Mouse (Mus musculus): ENCODE measurements around the gene Sdr9c7.
A peak's percentile ranks its signal among the peaks of the same experiment; 100 is the strongest.
"Not testable (repeated sequence)": the region's sequence is repeated elsewhere in the genome, so short reads cannot be mapped to it uniquely, and the experiment has no call there.

Gene Sdr9c7

GRCm38 (mm10) chr10:127907386-127907951 is 9.2 kb downstream of the Sdr9c7 start:
- peak; percentile 29 for DNase-seq (ENCODE audit: low read depth, low spot score)

GRCm38 (mm10) chr10:127915578-127915977 is 17.3 kb downstream of the Sdr9c7 start:
- no peak for DNase-seq (ENCODE audit: low read depth, low spot score)

DNA sequence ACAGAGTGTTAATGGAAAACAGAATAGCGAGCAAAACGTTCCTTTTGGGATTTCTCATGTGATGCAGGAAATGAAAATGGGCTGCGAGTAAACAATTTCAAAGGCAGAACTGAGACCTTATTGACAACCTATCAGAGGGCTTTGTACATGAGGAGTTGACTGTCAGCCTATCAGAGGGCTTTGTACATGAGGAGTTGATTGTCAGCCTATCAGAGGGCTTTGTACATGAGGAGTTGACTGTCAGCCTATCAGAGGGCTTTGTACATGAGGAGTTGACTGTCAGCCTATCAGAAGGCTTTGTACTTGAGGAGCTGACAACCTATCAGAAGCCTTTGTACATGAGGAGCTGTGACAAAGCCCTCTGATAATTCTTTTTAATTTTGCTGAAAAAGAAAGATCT is 18.9 kb downstream of the Sdr9c7 start:
- DNase-seq (ENCODE audit: low read depth, low spot score) = peak; percentile 14

DNA sequence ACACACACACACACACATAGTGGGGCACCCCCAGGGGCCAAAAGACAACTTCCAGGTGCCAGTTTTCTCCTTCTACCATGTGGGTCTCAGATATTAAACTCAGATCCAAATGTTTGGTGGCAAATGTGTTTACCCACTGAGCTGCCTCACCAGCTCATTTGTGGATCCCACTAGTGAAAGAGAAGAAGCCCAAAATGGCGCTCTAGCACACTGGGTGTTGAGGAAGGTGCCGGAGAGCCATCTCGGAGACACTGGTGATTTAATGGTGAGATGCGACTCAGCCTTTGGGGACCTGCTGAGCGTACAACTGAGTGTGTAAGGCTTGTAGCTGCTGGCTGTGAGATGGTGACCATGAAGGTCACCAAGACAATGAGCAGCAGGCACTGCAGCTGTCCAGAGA is 19.3 kb downstream of the Sdr9c7 start:
- no peak for DNase-seq (ENCODE audit: low read depth, low spot score)

DNA sequence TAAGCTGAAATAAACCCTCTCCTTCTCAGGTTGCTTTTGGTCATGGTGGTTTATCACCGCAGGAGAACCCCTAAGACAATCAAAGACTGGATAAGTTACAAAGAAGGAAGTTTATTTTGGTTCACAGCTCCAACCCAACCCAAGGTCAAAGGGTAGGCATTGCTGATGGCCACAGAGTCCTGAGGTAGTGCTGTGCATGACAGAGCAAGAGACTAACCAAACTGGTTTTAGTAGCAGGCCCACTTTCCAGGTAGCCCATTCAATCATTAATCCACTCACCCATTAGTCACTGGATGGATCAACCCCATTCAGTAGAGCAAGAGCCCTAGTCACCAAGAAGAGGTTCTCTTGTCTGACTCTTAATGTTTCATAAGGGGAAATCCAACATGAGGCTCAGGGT is 23.9 kb downstream of the Sdr9c7 start:
- DNase-seq (ENCODE audit: low read depth, low spot score) = no peak

GRCm38 (mm10) chr10:127923024-127923423 is 24.7 kb downstream of the Sdr9c7 start:
- no peak for DNase-seq (ENCODE audit: low read depth, low spot score)

GRCm38 (mm10) chr10:127924597-127925378 is 26.5 kb downstream of the Sdr9c7 start:
- DNase-seq (ENCODE audit: low read depth, low spot score) = peak; percentile 66

- DNase-seq (ENCODE audit: low read depth, low spot score) = peak; percentile 45
Measured at GRCm38 (mm10) chr10:127927737-127928136, 29.4 kb downstream of the Sdr9c7 start.

DNA sequence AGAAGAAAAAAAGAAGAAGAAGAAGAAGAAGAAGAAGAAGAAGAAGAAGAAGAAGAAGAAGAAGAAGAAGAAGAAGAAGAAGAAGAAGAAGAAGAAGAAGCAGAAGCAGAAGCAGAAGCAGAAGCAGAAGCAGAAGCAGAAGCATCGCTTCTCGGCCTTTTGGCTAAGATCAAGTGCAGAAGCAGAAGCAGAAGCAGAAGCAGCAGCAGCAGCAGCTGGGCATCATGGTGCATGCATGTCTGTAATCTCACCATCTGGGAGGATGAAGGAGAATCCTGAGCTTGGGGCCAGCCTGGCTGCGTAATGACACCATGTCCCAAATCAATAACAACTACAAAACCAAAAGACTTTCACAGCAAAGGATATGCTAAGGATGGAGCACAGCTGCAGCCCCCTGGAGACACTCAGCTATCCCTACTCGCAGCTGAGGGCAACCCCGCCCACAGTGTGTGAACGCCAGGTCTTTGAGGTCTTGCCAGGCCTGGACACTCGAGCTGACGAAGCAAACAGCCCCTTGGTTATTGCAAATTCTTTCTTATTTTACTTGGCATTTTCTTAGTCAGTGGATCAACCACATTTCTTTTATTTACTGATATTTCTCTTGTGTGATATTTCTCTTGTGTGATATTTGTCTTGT is 34.1 kb downstream of the Sdr9c7 start:
- DNase-seq (ENCODE audit: low read depth, low spot score) = no peak

- peak; percentile 31 for DNase-seq (ENCODE audit: low read depth, low spot score)
Measured at GRCm38 (mm10) chr10:127936271-127936670, 38.0 kb downstream of the Sdr9c7 start.

- DNase-seq (ENCODE audit: low read depth, low spot score) = no peak
Measured at GRCm38 (mm10) chr10:127936747-127937409, 38.6 kb downstream of the Sdr9c7 start.

GRCm38 (mm10) chr10:127937428-127938010 is 39.2 kb downstream of the Sdr9c7 start:
- peak; percentile 82 for DNase-seq (ENCODE audit: low read depth, low spot score)

- not testable (repeated sequence) for DNase-seq (ENCODE audit: low read depth, low spot score)
Measured at GRCm38 (mm10) chr10:127939667-127940066, 41.3 kb downstream of the Sdr9c7 start.

GRCm38 (mm10) chr10:127945432-127946064 is 47.2 kb downstream of the Sdr9c7 start:
- peak; percentile 69 for DNase-seq (ENCODE audit: low read depth, low spot score)

DNA sequence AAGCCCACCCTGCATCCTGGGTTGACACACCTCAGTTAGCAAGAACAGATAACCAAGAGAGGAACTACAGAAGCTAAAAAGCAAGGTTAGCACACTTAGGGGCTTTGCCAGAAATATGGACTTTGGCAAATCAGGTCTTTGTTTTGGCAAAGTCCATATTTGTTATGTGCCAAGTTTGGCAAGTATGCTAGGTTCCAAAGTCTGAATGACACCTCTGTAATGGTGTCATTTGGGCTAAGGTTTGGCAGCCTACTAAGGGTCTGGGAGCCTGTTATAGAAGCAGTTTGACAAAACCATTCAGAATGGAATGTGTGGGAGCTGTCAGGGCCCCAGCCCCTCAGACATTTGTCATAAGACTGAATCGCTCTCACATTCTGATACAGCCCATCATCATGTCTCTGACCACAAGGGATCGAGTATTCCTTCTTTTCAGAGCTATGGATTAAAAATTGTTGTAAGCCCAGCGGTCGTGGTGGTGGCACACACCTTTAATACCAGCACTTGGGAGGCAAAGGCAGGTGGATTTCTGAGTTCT is 51.3 kb downstream of the Sdr9c7 start:
- DNase-seq (ENCODE audit: low read depth, low spot score) = no peak

GRCm38 (mm10) chr10:127951390-127951789 is 53.1 kb downstream of the Sdr9c7 start:
- DNase-seq (ENCODE audit: low read depth, low spot score) = no peak

DNA sequence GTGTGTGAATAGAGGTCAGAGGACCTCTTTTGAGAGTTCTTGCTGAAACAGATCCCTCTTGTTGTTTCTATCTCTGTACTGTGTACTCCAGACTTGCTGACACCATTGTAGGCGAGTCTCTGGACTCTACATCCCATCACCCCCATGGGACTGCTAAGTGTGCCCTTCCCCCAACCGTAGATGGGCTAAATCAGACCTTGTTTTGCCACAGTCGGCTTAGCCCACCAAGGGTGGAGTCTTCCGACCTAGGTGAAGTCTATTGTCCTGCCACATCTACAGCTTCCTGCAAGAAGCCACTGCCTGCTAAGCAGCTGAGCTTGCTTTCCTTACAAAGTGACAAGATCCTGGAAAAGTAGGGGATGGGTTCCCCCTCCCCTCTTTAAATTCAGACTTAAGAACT is 53.5 kb downstream of the Sdr9c7 start:
- DNase-seq (ENCODE audit: low read depth, low spot score) = no peak

DNA sequence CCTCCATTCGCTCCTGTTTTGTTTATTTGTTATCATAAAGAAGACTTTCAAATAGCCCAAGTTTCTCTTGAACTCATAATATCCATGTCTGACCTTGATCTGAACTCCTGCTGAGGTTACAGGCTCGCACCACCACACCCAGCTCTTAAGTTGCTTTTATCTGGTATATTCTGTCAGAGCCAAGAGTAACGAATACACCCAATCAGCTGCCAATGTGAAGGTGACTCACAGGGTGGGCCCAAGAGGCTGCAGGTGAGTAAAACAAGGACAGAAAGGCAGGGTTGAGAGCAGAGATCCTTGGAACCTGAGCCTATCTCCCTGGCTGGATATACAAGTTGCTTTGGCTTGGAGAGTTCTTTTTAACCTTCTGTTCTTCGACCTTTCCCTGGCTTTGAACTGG is 56.7 kb downstream of the Sdr9c7 start:
- DNase-seq (ENCODE audit: low read depth, low spot score) = no peak

DNA sequence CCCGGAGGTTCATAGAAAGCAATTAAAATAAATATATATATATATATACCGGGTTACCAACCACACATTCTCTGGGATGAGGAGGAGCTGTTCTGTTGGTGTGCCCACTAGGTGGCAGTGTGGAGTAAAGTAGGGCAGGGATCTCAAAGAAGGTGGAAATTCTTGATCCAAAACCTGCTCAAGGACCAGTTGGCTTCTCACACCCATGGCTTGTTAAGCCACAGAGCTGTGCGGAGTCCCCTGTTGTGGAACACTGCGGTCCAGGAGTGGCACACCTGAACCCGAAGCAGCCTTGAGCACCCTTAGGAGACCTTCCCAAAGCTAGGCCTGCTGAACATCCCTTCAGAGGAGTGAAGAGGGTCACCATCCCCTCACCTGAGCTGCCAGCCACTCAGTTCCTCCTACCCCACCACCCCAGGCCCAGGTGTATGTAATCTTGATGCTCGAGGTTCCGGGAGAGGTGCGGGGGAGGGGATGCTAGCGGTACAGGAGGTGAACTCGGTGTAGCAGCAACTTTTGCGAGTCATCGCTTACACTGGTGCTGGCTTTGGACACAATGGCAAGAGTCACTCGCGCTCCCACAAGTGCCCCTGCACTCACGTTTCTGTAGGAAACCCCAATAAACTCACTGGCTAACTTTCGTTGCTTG is 58.0 kb downstream of the Sdr9c7 start:
- peak; percentile 82 for DNase-seq (ENCODE audit: low read depth, low spot score)

- no peak for DNase-seq (ENCODE audit: low read depth, low spot score)
Measured at GRCm38 (mm10) chr10:127959161-127959679, 60.9 kb downstream of the Sdr9c7 start.

All from brain, adult 2 months (tissue).